Mouse (Mus musculus) CH12F3 (cell line): ENCODE results near the gene Scgb1b11.
"Not testable (repeated sequence)": the region's sequence is repeated elsewhere in the genome, so short reads cannot be mapped to it uniquely, and the experiment has no call there.

Source experiments
- in situ Hi-C: fragments of 300-500 bp; cut with MboI; formaldehyde crosslinking; loops from 2 replicates; pipeline ENCODE4 v1.14.3; 2020; ENCODE audit warnings: low sequenced_read_pairs

Gene Scgb1b11

GRCm38 (mm10) chr7:32222540-32222939, at the start of gene Scgb1b11:
Scgb1b11 (plus strand) TSS chr7:32222840.
- in situ Hi-C loops = not testable (repeated sequence)

GRCm38 (mm10) chr7:32211045-32211444, 11.6 kb upstream of the Scgb1b11 start, which contains the start of gene Scgb2b11:
Scgb2b11 (minus strand) TSS chr7:32211145.
- in situ Hi-C loops = not testable (repeated sequence)
